Mouse (Mus musculus) heart, adult 2 months (tissue): ENCODE data around the gene Gm9844.

ENCODE experiments used
- CTCF ChIP-seq: fragments of 200-600 bp; IDR thresholded peaks from 2 replicates; pipeline ENCODE4 v1.8.1; 2022; ENCODE audit warnings: antibody characterized with exemption, mild to moderate bottlenecking, moderate library complexity
- EP300 ChIP-seq: fragments of 200-500 bp; IDR thresholded peaks from 2 replicates; pipeline ENCODE4 v1.6.1; 2011; ENCODE audit warnings: low read depth, low read length, control low read depth; ENCODE audit not compliant: insufficient read depth
- POLR2A ChIP-seq: fragments of 200-500 bp; IDR thresholded peaks from 2 replicates; pipeline ENCODE4 v1.6.1; 2011; ENCODE audit warnings: mild to moderate bottlenecking, low read depth, low read length, control low read depth; ENCODE audit not compliant: insufficient read depth

DNA sequence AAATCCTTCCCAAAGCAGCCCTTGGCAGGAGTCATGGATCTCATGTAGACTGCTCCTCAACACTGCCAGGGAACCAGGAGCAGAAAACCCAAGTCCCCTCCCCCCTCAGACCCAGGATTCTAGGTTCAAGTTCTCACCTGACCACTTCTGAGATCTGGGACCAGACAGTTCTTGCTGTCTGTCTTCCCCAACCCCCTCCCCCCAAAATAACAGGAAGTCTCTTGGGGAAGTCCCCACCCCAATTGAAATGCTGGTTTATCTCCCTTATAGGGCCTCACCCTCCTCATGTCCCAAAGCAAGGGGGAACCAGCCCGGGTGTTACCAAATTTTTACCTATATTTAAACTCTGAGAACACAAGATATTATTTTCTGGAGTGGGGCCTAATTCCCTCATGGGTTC is 39.8 kb downstream of the Gm9844 start:
- TF ChIP-seq CTCF = no peak
- no peak for TF ChIP-seq POLR2A
- TF ChIP-seq EP300 = no peak
